Mouse (Mus musculus): ENCODE data around the gene Ccr6. TPM values are rescaled to one million over a fixed set of nuclear protein-coding genes. Genes with fewer than 3 reads are reported as not detected.

The Ccr6 gene
- polyA plus RNA-seq, 1 experiment from 2014 or later = not detected

GRCm38 (mm10) chr17:8240517-8240916, 4.7 kb downstream of the Ccr6 start:
- H3K9me3 ChIP-seq (ENCODE audit: control insufficient read depth, low read length) = no peaks in the 10 kb centered on the region
- no peak for ATAC-seq (replicated peaks; ENCODE audit: low FRiP score)
- peaks cover 3% of the 10 kb centered on the region; the same call in 1 of the 2 replicates for H3K27me3 ChIP-seq (replicated peaks; ENCODE audit: control insufficient read depth, insufficient read depth, low read length)
- H3K36me3 ChIP-seq (ENCODE audit: control insufficient read depth, insufficient read depth, low read length) = no peaks in the 10 kb centered on the region
- H3K4me1 ChIP-seq (replicated peaks; ENCODE audit: control insufficient read depth, insufficient read depth, low read length) = no peaks in the 10 kb centered on the region
- 57% methylated on average over 4 of the region's 4 CpGs for WGBS
- no peak overlapping the region for H3K9ac ChIP-seq (ENCODE audit: low read depth, low read length)
- H3K27ac ChIP-seq (ENCODE audit: low read depth, low read length) = no peak overlapping the region
- no peak overlapping the region for H3K4me2 ChIP-seq
- H3K4me3 ChIP-seq (ENCODE audit: low read depth, low read length) = no peak overlapping the region
- DNase-seq (ENCODE audit: low spot score) = no peak

- WGBS = 80% methylated on average over 12 of the region's 12 CpGs
- Histone ChIP-seq H3K27ac (ENCODE audit: low read depth, low read length) (no peak overlapping the region), H3K36me3 (ENCODE audit: control insufficient read depth, insufficient read depth, low read length) (no peaks in the 10 kb centered on the region), H3K9ac (ENCODE audit: low read depth, low read length) (no peak overlapping the region), H3K4me2 (no peak overlapping the region), H3K4me3 (ENCODE audit: low read depth, low read length) (no peak overlapping the region), H3K9me3 (ENCODE audit: control insufficient read depth, low read length) (no peaks in the 10 kb centered on the region), H3K27me3 (replicated peaks; ENCODE audit: control insufficient read depth, insufficient read depth, low read length) (peaks cover 3% of the 10 kb centered on the region; the same call in 1 of the 2 replicates), H3K4me1 (replicated peaks; ENCODE audit: control insufficient read depth, insufficient read depth, low read length) (no peaks in the 10 kb centered on the region)
- DNase-seq (ENCODE audit: low spot score) = no peak
- ATAC-seq (replicated peaks; ENCODE audit: low FRiP score) = no peak
Observed at GRCm38 (mm10) chr17:8241645-8242044, 5.8 kb downstream of the Ccr6 start.

- Histone ChIP-seq H3K27ac (ENCODE audit: low read depth, low read length) (no peak overlapping the region), H3K9me3 (ENCODE audit: control insufficient read depth, low read length) (no peaks in the 10 kb centered on the region)
- 83% methylated on average over 11 of the region's 11 CpGs for WGBS
Observed at GRCm38 (mm10) chr17:8242186-8242585, 6.3 kb downstream of the Ccr6 start.

GRCm38 (mm10) chr17:8244124-8244523, 8.3 kb downstream of the Ccr6 start:
- 71% methylated on average over 2 of the region's 2 CpGs for WGBS
- Histone ChIP-seq H3K4me2 (no peak overlapping the region), H3K4me3 (ENCODE audit: low read depth, low read length) (no peak overlapping the region), H3K9ac (ENCODE audit: low read depth, low read length) (no peak overlapping the region), H3K4me1 (replicated peaks; ENCODE audit: control insufficient read depth, insufficient read depth, low read length) (no peaks in the 10 kb centered on the region), H3K27me3 (replicated peaks; ENCODE audit: control insufficient read depth, insufficient read depth, low read length) (peaks cover 3% of the 10 kb centered on the region; the same call in 1 of the 2 replicates), H3K27ac (ENCODE audit: low read depth, low read length) (no peak overlapping the region), H3K9me3 (ENCODE audit: control insufficient read depth, low read length) (no peaks in the 10 kb centered on the region), H3K36me3 (ENCODE audit: control insufficient read depth, insufficient read depth, low read length) (no peaks in the 10 kb centered on the region)
- DNase-seq (ENCODE audit: low spot score) (no peak), ATAC-seq (replicated peaks; ENCODE audit: low FRiP score) (no peak)

More at GRCm38 (mm10) chr17:8242186-8242585, 6.3 kb downstream of the Ccr6 start:
- Histone ChIP-seq H3K27me3 (replicated peaks; ENCODE audit: control insufficient read depth, insufficient read depth, low read length) (peaks cover 3% of the 10 kb centered on the region; the same call in 1 of the 2 replicates), H3K36me3 (ENCODE audit: control insufficient read depth, insufficient read depth, low read length) (no peaks in the 10 kb centered on the region), H3K4me3 (ENCODE audit: low read depth, low read length) (no peak overlapping the region), H3K4me1 (replicated peaks; ENCODE audit: control insufficient read depth, insufficient read depth, low read length) (no peaks in the 10 kb centered on the region), H3K9ac (ENCODE audit: low read depth, low read length) (no peak overlapping the region), H3K4me2 (no peak overlapping the region)
- DNase-seq (ENCODE audit: low spot score) (no peak), ATAC-seq (replicated peaks; ENCODE audit: low FRiP score) (no peak)

- Histone ChIP-seq H3K9ac (ENCODE audit: low read depth, low read length) (no peak overlapping the region), H3K4me2 (no peak overlapping the region), H3K4me1 (replicated peaks; ENCODE audit: control insufficient read depth, insufficient read depth, low read length) (no peaks in the 10 kb centered on the region), H3K27me3 (replicated peaks; ENCODE audit: control insufficient read depth, insufficient read depth, low read length) (peaks cover 3% of the 10 kb centered on the region; the same call in 1 of the 2 replicates), H3K4me3 (ENCODE audit: low read depth, low read length) (no peak overlapping the region), H3K9me3 (ENCODE audit: control insufficient read depth, low read length) (no peaks in the 10 kb centered on the region), H3K36me3 (ENCODE audit: control insufficient read depth, insufficient read depth, low read length) (no peaks in the 10 kb centered on the region), H3K27ac (ENCODE audit: low read depth, low read length) (no peak overlapping the region)
- WGBS = 80% methylated on average over 4 of the region's 4 CpGs
- DNase-seq (ENCODE audit: low spot score) (no peak), ATAC-seq (replicated peaks; ENCODE audit: low FRiP score) (no peak)
Observed at GRCm38 (mm10) chr17:8246102-8246754, 10.4 kb downstream of the Ccr6 start.

- no peak overlapping the region for H3K4me2 ChIP-seq
- WGBS = 78% methylated on average over 7 of the region's 7 CpGs
- no peak for DNase-seq (ENCODE audit: low spot score)
- no peaks in the 10 kb centered on the region for H3K36me3 ChIP-seq (ENCODE audit: control insufficient read depth, insufficient read depth, low read length)
- no peaks in the 10 kb centered on the region for H3K9me3 ChIP-seq (ENCODE audit: control insufficient read depth, low read length)
- no peaks in the 10 kb centered on the region for H3K27me3 ChIP-seq (replicated peaks; ENCODE audit: control insufficient read depth, insufficient read depth, low read length)
- no peaks in the 10 kb centered on the region for H3K4me1 ChIP-seq (replicated peaks; ENCODE audit: control insufficient read depth, insufficient read depth, low read length)
- H3K9ac ChIP-seq (ENCODE audit: low read depth, low read length) = no peak overlapping the region
- no peak for ATAC-seq (replicated peaks; ENCODE audit: low FRiP score)
- H3K4me3 ChIP-seq (ENCODE audit: low read depth, low read length) = no peak overlapping the region
- no peak overlapping the region for H3K27ac ChIP-seq (ENCODE audit: low read depth, low read length)
Observed at GRCm38 (mm10) chr17:8251704-8252103, 15.9 kb downstream of the Ccr6 start.

GRCm38 (mm10) chr17:8254268-8254667, 18.4 kb downstream of the Ccr6 start:
- H3K4me1 ChIP-seq (replicated peaks; ENCODE audit: control insufficient read depth, insufficient read depth, low read length) = no peaks in the 10 kb centered on the region
- DNase-seq (ENCODE audit: low spot score) (no peak), ATAC-seq (replicated peaks; ENCODE audit: low FRiP score) (no peak)
- H3K36me3 ChIP-seq (ENCODE audit: control insufficient read depth, insufficient read depth, low read length) = no peaks in the 10 kb centered on the region
- no peak overlapping the region for H3K9ac ChIP-seq (ENCODE audit: low read depth, low read length)
- no peak overlapping the region for H3K4me3 ChIP-seq (ENCODE audit: low read depth, low read length)
- H3K4me2 ChIP-seq = no peak overlapping the region
- no peak overlapping the region for H3K27ac ChIP-seq (ENCODE audit: low read depth, low read length)
- H3K9me3 ChIP-seq (ENCODE audit: control insufficient read depth, low read length) = no peaks in the 10 kb centered on the region
- H3K27me3 ChIP-seq (replicated peaks; ENCODE audit: control insufficient read depth, insufficient read depth, low read length) = no peaks in the 10 kb centered on the region

- DNase-seq (ENCODE audit: low spot score) (no peak), ATAC-seq (replicated peaks; ENCODE audit: low FRiP score) (no peak)
- 73% methylated on average over 3 of the region's 3 CpGs for WGBS
- H3K27ac ChIP-seq (ENCODE audit: low read depth, low read length) = no peak overlapping the region
- H3K27me3 ChIP-seq (replicated peaks; ENCODE audit: control insufficient read depth, insufficient read depth, low read length) = no peaks in the 10 kb centered on the region
- no peak overlapping the region for H3K9ac ChIP-seq (ENCODE audit: low read depth, low read length)
- no peaks in the 10 kb centered on the region for H3K36me3 ChIP-seq (ENCODE audit: control insufficient read depth, insufficient read depth, low read length)
- no peak overlapping the region for H3K4me2 ChIP-seq
- H3K9me3 ChIP-seq (ENCODE audit: control insufficient read depth, low read length) = no peaks in the 10 kb centered on the region
- no peak overlapping the region for H3K4me3 ChIP-seq (ENCODE audit: low read depth, low read length)
- H3K4me1 ChIP-seq (replicated peaks; ENCODE audit: control insufficient read depth, insufficient read depth, low read length) = no peaks in the 10 kb centered on the region
Observed at GRCm38 (mm10) chr17:8254914-8255313, 19.1 kb downstream of the Ccr6 start.

GRCm38 (mm10) chr17:8255583-8255982, 19.7 kb downstream of the Ccr6 start:
- Histone ChIP-seq H3K4me2 (no peak overlapping the region), H3K4me1 (replicated peaks; ENCODE audit: control insufficient read depth, insufficient read depth, low read length) (no peaks in the 10 kb centered on the region), H3K9ac (ENCODE audit: low read depth, low read length) (no peak overlapping the region), H3K36me3 (ENCODE audit: control insufficient read depth, insufficient read depth, low read length) (no peaks in the 10 kb centered on the region), H3K27ac (ENCODE audit: low read depth, low read length) (no peak overlapping the region), H3K27me3 (replicated peaks; ENCODE audit: control insufficient read depth, insufficient read depth, low read length) (peaks cover 2% of the 10 kb centered on the region; the same call in 1 of the 2 replicates), H3K9me3 (ENCODE audit: control insufficient read depth, low read length) (no peaks in the 10 kb centered on the region), H3K4me3 (ENCODE audit: low read depth, low read length) (no peak overlapping the region)
- ATAC-seq (replicated peaks; ENCODE audit: low FRiP score) = no peak
- WGBS = 50% methylated on average over 6 of the region's 6 CpGs
- DNase-seq (ENCODE audit: low spot score) = no peak

Measured in liver, embryonic 11.5 days (tissue).